Mouse (Mus musculus) cortical plate, adult 2 months (tissue): Measurements from ENCODE around the gene Capn5.

Source experiments
- CTCF ChIP-seq: fragments of 200-500 bp; IDR thresholded peaks from 2 replicates; pipeline ENCODE4 v1.5.1; 2011; ENCODE audit warnings: mild to moderate bottlenecking, control low read depth, low read length; ENCODE audit not compliant: insufficient read depth; ENCODE audit errors: extremely low read depth
- POLR2A ChIP-seq: fragments of 200-500 bp; IDR thresholded peaks from 2 replicates; pipeline ENCODE4 v1.6.1; 2011; ENCODE audit warnings: mild to moderate bottlenecking, low read length, control low read depth; ENCODE audit not compliant: insufficient read depth; ENCODE audit errors: extremely low read depth

DNA sequence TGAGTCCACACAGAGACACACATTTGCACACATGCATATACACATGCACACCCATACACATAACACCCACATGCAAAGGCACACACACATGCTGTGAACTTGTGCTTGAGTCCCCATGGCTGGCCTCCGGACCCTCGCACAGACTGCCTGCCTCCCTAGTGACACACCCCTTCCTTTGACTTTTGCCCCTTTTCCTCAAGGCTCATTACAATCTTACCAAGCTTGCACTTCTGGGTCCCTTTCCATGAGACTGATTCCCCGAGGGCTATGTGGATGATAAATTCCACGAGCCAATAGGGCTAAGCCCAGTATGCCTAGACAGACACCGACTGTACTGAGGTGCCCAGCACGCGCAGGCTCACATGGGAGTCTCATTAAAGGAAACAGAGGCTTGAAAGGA is 71.8 kb downstream of the Capn5 start:
- TF ChIP-seq POLR2A: no peak
- TF ChIP-seq CTCF: no peak
